9 mouse cellular contexts compared by ENCODE assay signal in the genomic region with DNA sequence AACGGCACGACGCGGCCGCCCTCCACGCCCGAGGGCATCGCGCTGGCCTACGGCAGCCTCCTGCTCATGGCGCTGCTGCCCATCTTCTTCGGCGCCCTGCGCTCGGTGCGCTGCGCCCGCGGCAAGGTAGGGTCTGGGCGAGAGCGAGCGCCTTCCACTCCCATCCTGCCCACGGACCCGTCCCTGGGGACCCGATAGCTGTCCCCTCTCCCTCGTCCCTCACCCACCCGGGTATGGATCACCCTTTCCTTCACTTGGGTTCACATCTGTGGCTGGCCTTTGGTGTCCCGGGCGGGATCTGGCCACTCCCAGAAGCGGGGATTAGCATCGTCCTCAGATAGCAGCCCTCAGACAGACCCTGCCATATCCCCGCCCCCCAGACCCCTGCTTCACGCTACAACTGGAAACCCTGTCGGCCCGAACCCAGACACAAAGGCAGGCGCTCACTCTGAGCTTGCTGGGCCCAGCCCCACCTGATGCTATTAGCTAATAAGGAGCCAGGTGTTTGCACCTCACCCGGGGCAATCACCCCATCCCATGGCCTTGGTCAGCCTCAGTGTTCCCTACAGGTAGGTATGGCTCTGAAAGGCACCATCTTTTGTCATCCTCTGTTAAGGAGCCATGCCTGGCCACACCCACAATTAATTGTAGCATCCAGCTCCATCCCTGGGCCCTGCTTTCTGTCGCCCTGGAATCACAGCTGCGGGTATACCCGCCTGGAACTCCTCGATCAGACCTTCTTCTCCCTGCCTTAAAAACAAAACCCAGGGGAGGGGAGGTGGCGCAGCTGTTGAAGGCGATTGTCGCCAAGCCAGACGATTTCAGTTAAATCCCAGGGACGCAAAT. TPM values are rescaled to one million over a fixed set of nuclear protein-coding genes. Genes with fewer than 3 reads are reported as not detected.
DNase-seq lines count a peak whose midpoint lies in the region; ATAC-seq lines count a peak whose summit lies in the region.
"Had no signal": no experiment of that assay in that cellular context is flagged by ENCODE, and none has a peak within 500 bp of the region (broad histone marks: within the 10 kb centered on the region; RNA-seq: fewer than 3 reads in every experiment).

No protein-coding gene starts in this region.

- peaks cover 54% of the 10 kb centered on the region for H3K4me1 ChIP-seq in megakaryocyte, embryonic 14.5 days
- peaks cover 11% of the 10 kb centered on the region for H3K4me1 ChIP-seq in forebrain, embryonic 11.5 days (replicated peaks; ENCODE audit: control insufficient read depth, insufficient read depth, low read length)
- H3K4me1 ChIP-seq in intestine, embryonic 15.5 days (replicated peaks): peaks cover 28% of the 10 kb centered on the region
- peaks cover 35% of the 10 kb centered on the region for H3K4me1 ChIP-seq in midbrain, embryonic 16.5 days (ENCODE audit: control insufficient read depth, insufficient read depth, low read length)

- no peak for ATAC-seq in megakaryocyte, adult 5-6 weeks (ENCODE audit: poor library complexity, severe bottlenecking)
- ATAC-seq in forebrain, embryonic 11.5 days (replicated peaks; ENCODE audit: low FRiP score): peak; percentile 82
- ATAC-seq in intestine, embryonic 15.5 days: peak; percentile 80
- peak; percentile 75 for ATAC-seq in midbrain, embryonic 16.5 days

- H3K4me2 ChIP-seq in forebrain, embryonic 11.5 days (ENCODE audit: low read depth, low read length, severe bottlenecking): peak overlapping the region; percentile 74
- peak overlapping the region; percentile 60 for H3K4me2 ChIP-seq in intestine, embryonic 15.5 days (replicated peaks)
- peak overlapping the region; percentile 100 for H3K4me2 ChIP-seq in midbrain, embryonic 16.5 days (ENCODE audit: low read length)

- peak overlapping the region; percentile 99 for H3K4me3 ChIP-seq in megakaryocyte, embryonic 14.5 days (replicated peaks)
- peak overlapping the region; percentile 81 for H3K4me3 ChIP-seq in forebrain, embryonic 11.5 days (ENCODE audit: low read depth, low read length)
- H3K4me3 ChIP-seq in intestine, embryonic 15.5 days (replicated peaks): peak overlapping the region; percentile 86
- peak overlapping the region; percentile 86 for H3K4me3 ChIP-seq in midbrain, embryonic 16.5 days (ENCODE audit: low read depth, low read length)

- H3K36me3 ChIP-seq in megakaryocyte, embryonic 14.5 days (replicated peaks; ENCODE audit: low read length): peaks cover 22% of the 10 kb centered on the region
- H3K36me3 ChIP-seq in forebrain, embryonic 11.5 days (ENCODE audit: control insufficient read depth, insufficient read depth, low read length): no peaks in the 10 kb centered on the region; the same call in 1 of the 2 replicates
- H3K36me3 ChIP-seq in intestine, embryonic 15.5 days: no peaks in the 10 kb centered on the region
- no peaks in the 10 kb centered on the region; the same call in 1 of the 2 replicates for H3K36me3 ChIP-seq in midbrain, embryonic 16.5 days (ENCODE audit: control insufficient read depth, insufficient read depth, low read length)

- peak overlapping the region; percentile 88 for H3K9ac ChIP-seq in forebrain, embryonic 11.5 days (ENCODE audit: low read length)
- H3K9ac ChIP-seq in intestine, embryonic 15.5 days: peak overlapping the region; percentile 89
- H3K9ac ChIP-seq in midbrain, embryonic 16.5 days (ENCODE audit: low read depth, low read length): peak overlapping the region; percentile 93

- H3K27ac ChIP-seq in forebrain, embryonic 11.5 days (ENCODE audit: low read depth, low read length): peak overlapping the region; percentile 92
- H3K27ac ChIP-seq in intestine, embryonic 15.5 days: peak overlapping the region; percentile 94
- peak overlapping the region; percentile 92 for H3K27ac ChIP-seq in midbrain, embryonic 16.5 days (ENCODE audit: low read length)

- WGBS in forebrain, embryonic 11.5 days: under 1% methylated on average over 46 of the region's 46 CpGs
- WGBS in intestine, embryonic 15.5 days: under 1% methylated on average over 46 of the region's 46 CpGs
- WGBS in midbrain, embryonic 16.5 days: under 1% methylated on average over 45 of the region's 46 CpGs

- DNase-seq in adrenal gland, adult (ENCODE audit: inconsistent age in 2 of 2, low spot score in 1 of 2): peak; percentile 38 to 70
- DNase-seq in adrenal gland, adult 18-20 months (ENCODE audit: low spot score in 2 of 2): no peak
- DNase-seq in forebrain, embryonic 11.5 days (ENCODE audit: low spot score): peak; percentile 79
- DNase-seq in c-Kit-positive CD71-positive TER-119-positive erythroid progenitor cells, embryonic 14.5 days (ENCODE audit: low spot score): no peak

- H3K9me3 ChIP-seq in megakaryocyte, embryonic 14.5 days: no peaks in the 10 kb centered on the region
- no peaks in the 10 kb centered on the region for H3K9me3 ChIP-seq in forebrain, embryonic 11.5 days (ENCODE audit: control insufficient read depth, low read length)
- H3K9me3 ChIP-seq in intestine, embryonic 15.5 days: no peaks in the 10 kb centered on the region
- H3K9me3 ChIP-seq in midbrain, embryonic 16.5 days (replicated peaks; ENCODE audit: control insufficient read depth, low read length, poor library complexity, severe bottlenecking): no peaks in the 10 kb centered on the region

- H3K27me3 ChIP-seq in megakaryocyte, embryonic 14.5 days (replicated peaks): peaks cover 5% of the 10 kb centered on the region
- H3K27me3 ChIP-seq in forebrain, embryonic 11.5 days (ENCODE audit: control insufficient read depth, insufficient read depth, low read length): no peaks in the 10 kb centered on the region
- H3K27me3 ChIP-seq in intestine, embryonic 15.5 days (replicated peaks): no peaks in the 10 kb centered on the region
- H3K27me3 ChIP-seq in midbrain, embryonic 16.5 days (ENCODE audit: control insufficient read depth, insufficient read depth, low read depth, low read length): no peaks in the 10 kb centered on the region

RNA-seq across cellular contexts. Expression of gene H13, which starts 0.6 kb away (rescaled TPM):
- 100 to 1,000 TPM; 151 to 170 TPM for total RNA-seq in adrenal gland, adult 18-20 months (2021)
- polyA plus RNA-seq in megakaryocyte, embryonic 14.5 days (2012; ENCODE audit: insufficient read depth, low replicate concordance): 88.7 and 308 TPM in 2 replicates
- total RNA-seq in megakaryocyte, adult 5-6 weeks (2015): 165 and 166 TPM in 2 replicates
- total RNA-seq in megakaryocyte, adult 5-6 weeks (2017): 100 and 109 TPM in 2 replicates
- 110 and 112 TPM in 2 replicates for polyA plus RNA-seq in forebrain, embryonic 11.5 days (2014; fragmentation: Nextera tagmentation; extraction: Ambion mirVana)
- polyA plus RNA-seq in intestine, embryonic 15.5 days (2015; fragmentation: Nextera tagmentation; extraction: Ambion mirVana): 115 and 120 TPM in 2 replicates
- polyA plus RNA-seq in midbrain, embryonic 16.5 days (2015; fragmentation: Nextera tagmentation; extraction: Ambion mirVana): 181 and 187 TPM in 2 replicates

RNA-seq across cellular contexts. Expression of gene Mcts2, which starts 17.0 kb away (rescaled TPM):
- 10 to 100 TPM; 23.5 to 25.8 TPM for total RNA-seq in adrenal gland, adult 18-20 months (2021)
- not detected in 2 replicates for polyA plus RNA-seq in megakaryocyte, embryonic 14.5 days (2012; ENCODE audit: insufficient read depth, low replicate concordance)
- 8.4 and 9.3 TPM in 2 replicates for total RNA-seq in megakaryocyte, adult 5-6 weeks (2015)
- total RNA-seq in megakaryocyte, adult 5-6 weeks (2017): 7.1 and 8.3 TPM in 2 replicates
- polyA plus RNA-seq in forebrain, embryonic 11.5 days (2014; fragmentation: Nextera tagmentation; extraction: Ambion mirVana): 37.9 and 39.5 TPM in 2 replicates
- 26.3 and 26.8 TPM in 2 replicates for polyA plus RNA-seq in intestine, embryonic 15.5 days (2015; fragmentation: Nextera tagmentation; extraction: Ambion mirVana)
- polyA plus RNA-seq in midbrain, embryonic 16.5 days (2015; fragmentation: Nextera tagmentation; extraction: Ambion mirVana): 31.1 and 34.4 TPM in 2 replicates

RNA-seq across cellular contexts. Expression of gene Rem1, which starts 43.1 kb away (rescaled TPM):
- total RNA-seq in adrenal gland, adult 18-20 months (2021): 10 to 100 TPM in 1 of 2 experiments, 1 to 10 TPM in 1; 8.9 to 13.5 TPM
- not detected in 2 replicates for polyA plus RNA-seq in megakaryocyte, embryonic 14.5 days (2012; ENCODE audit: insufficient read depth, low replicate concordance)
- total RNA-seq in megakaryocyte, adult 5-6 weeks (2015): 8.9 and 10.2 TPM in 2 replicates
- total RNA-seq in megakaryocyte, adult 5-6 weeks (2017): 9.0 and 15.4 TPM in 2 replicates
- 0.21 and 0.32 TPM in 2 replicates for polyA plus RNA-seq in forebrain, embryonic 11.5 days (2014; fragmentation: Nextera tagmentation; extraction: Ambion mirVana)
- polyA plus RNA-seq in intestine, embryonic 15.5 days (2015; fragmentation: Nextera tagmentation; extraction: Ambion mirVana): 10.0 and 10.3 TPM in 2 replicates
- polyA plus RNA-seq in midbrain, embryonic 16.5 days (2015; fragmentation: Nextera tagmentation; extraction: Ambion mirVana): 0.45 and 0.89 TPM in 2 replicates

RNA-seq across cellular contexts. Expression of gene Defb25, which starts 47.0 kb away (rescaled TPM):
- total RNA-seq in adrenal gland, adult 18-20 months (2021): 1 to 10 TPM; 1.5 to 2.4 TPM
- not detected in 2 replicates for polyA plus RNA-seq in megakaryocyte, embryonic 14.5 days (2012; ENCODE audit: insufficient read depth, low replicate concordance)
- total RNA-seq in megakaryocyte, adult 5-6 weeks (2015): not detected in 2 replicates
- total RNA-seq in megakaryocyte, adult 5-6 weeks (2017): not detected in 2 replicates
- polyA plus RNA-seq in forebrain, embryonic 11.5 days (2014; fragmentation: Nextera tagmentation; extraction: Ambion mirVana): not detected in 2 replicates
- 0.67 and 2.3 TPM in 2 replicates for polyA plus RNA-seq in intestine, embryonic 15.5 days (2015; fragmentation: Nextera tagmentation; extraction: Ambion mirVana)
- polyA plus RNA-seq in midbrain, embryonic 16.5 days (2015; fragmentation: Nextera tagmentation; extraction: Ambion mirVana): not detected in 2 replicates
- total RNA-seq: left cerebral cortex, postnatal 25 days had no signal

Comparison
In these comparisons a context has a peak if more than half of its experiments do, and no peak if none do; other contexts are left out.
1. DNase-seq: peak in adrenal gland, adult (2 of 2) and forebrain, embryonic 11.5 days (single experiment); none in adrenal gland, adult 18-20 months (0 of 2) and c-Kit-positive CD71-positive TER-119-positive erythroid progenitor cells, embryonic 14.5 days (single experiment).
2. RNA of gene Mcts2, which starts 17.0 kb away (polyA plus RNA-seq): 37.9 to 39.5 TPM in forebrain, embryonic 11.5 days, 31.1 to 34.4 TPM in midbrain, embryonic 16.5 days and 26.3 to 26.8 TPM in intestine, embryonic 15.5 days; not detected in megakaryocyte, embryonic 14.5 days; every median in the first group is over 10 times any median in the second.
3. Peak in every context shown above with its lines, with median percentiles within 50 percentile points of each other: H3K4me3 ChIP-seq, H3K27ac ChIP-seq, H3K4me2 ChIP-seq and H3K9ac ChIP-seq.